Mouse (Mus musculus): ENCODE results near the gene Epb42. TPM values are rescaled to one million over a fixed set of nuclear protein-coding genes. Genes with fewer than 3 reads are reported as not detected.
"Not testable (repeated sequence)": the region's sequence is repeated elsewhere in the genome, so short reads cannot be mapped to it uniquely, and the experiment has no call there.

Epb42 gene
- polyA plus RNA-seq, 1 experiment from 2014 or later: 1.1 TPM

GRCm38 (mm10) chr2:121038851-121039250 is 2.0 kb upstream of the Epb42 start:
- ATAC-seq (ENCODE audit: insufficient number of reproducible peaks, insufficient read depth, low FRiP score, low read depth); H3K9me3 ChIP-seq (ENCODE audit: control insufficient read depth, low read length); H3K27me3 ChIP-seq (ENCODE audit: control insufficient read depth, insufficient read depth, low read length); H3K27ac ChIP-seq (replicated peaks in 1 of 2; ENCODE audit: control insufficient read depth in 1 of 2, insufficient read depth in 1 of 2, low read depth in 2 of 2, low read length in 2 of 2); H3K36me3 ChIP-seq (ENCODE audit: control insufficient read depth, insufficient read depth, low read length); H3K4me1 ChIP-seq (ENCODE audit: control insufficient read depth in 2 of 2, insufficient read depth in 2 of 2, low read length in 2 of 2); H3K4me3 ChIP-seq (ENCODE audit: control insufficient read depth in 1 of 2, insufficient read depth in 1 of 2, low read depth in 1 of 2, low read length in 2 of 2); H3K4me2 ChIP-seq (ENCODE audit: low read length); H3K9ac ChIP-seq (ENCODE audit: low read length): not testable (repeated sequence)
- WGBS: 79% methylated on average over 1 of the region's 1 CpGs

- no peak overlapping the region for H3K4me2 ChIP-seq (ENCODE audit: low read length)
- H3K9ac ChIP-seq (ENCODE audit: low read length): no peak overlapping the region
- H3K9me3 ChIP-seq (ENCODE audit: control insufficient read depth, low read length): peaks cover under 1% of the 10 kb centered on the region; the same call in 1 of the 2 replicates
- no peaks in the 10 kb centered on the region for H3K4me1 ChIP-seq (ENCODE audit: control insufficient read depth in 2 of 2, insufficient read depth in 2 of 2, low read length in 2 of 2)
- no peak overlapping the region for H3K27ac ChIP-seq (replicated peaks in 1 of 2; ENCODE audit: control insufficient read depth in 1 of 2, insufficient read depth in 1 of 2, low read depth in 2 of 2, low read length in 2 of 2)
- no peak for ATAC-seq (ENCODE audit: insufficient number of reproducible peaks, insufficient read depth, low FRiP score, low read depth)
- no peak overlapping the region for H3K4me3 ChIP-seq (ENCODE audit: control insufficient read depth in 1 of 2, insufficient read depth in 1 of 2, low read depth in 1 of 2, low read length in 2 of 2)
- WGBS: 70% methylated on average over 5 of the region's 5 CpGs
- H3K27me3 ChIP-seq (ENCODE audit: control insufficient read depth, insufficient read depth, low read length): 0 out of 2 replicates have a peak, but pooled peaks cover 8% of the 10 kb centered on the region
- H3K36me3 ChIP-seq (ENCODE audit: control insufficient read depth, insufficient read depth, low read length): peaks cover 2% of the 10 kb centered on the region
These were observed 14.0 kb downstream of the Epb42 start for GRCm38 (mm10) chr2:121022918-121023317.

DNA sequence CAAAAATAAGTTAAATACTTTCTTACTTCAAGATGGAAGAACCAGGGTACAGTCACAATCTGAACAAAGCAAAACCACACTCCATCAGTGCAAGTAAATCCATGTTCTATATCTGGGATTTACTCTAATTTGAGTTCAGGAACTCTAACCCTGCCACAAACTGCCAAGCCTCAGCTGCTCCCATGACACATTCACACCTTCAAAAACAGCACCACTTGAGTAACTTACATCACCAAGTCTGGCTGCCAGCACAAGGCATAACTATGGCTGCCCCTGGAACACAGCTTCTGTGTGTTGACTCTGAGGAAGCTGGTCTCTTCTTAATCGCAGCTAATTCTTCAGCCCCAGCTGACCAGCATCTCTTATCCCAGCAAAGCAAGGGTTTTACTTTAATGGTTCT is 19.7 kb downstream of the Epb42 start:
- H3K4me1 ChIP-seq (ENCODE audit: control insufficient read depth in 2 of 2, insufficient read depth in 2 of 2, low read length in 2 of 2): no peaks in the 10 kb centered on the region
- 71% methylated on average over 1 of the region's 1 CpGs for WGBS
- H3K9me3 ChIP-seq (ENCODE audit: control insufficient read depth, low read length): peaks cover 2% of the 10 kb centered on the region; the same call in 1 of the 2 replicates
- peaks cover 46% of the 10 kb centered on the region for H3K36me3 ChIP-seq (ENCODE audit: control insufficient read depth, insufficient read depth, low read length)
- H3K9ac ChIP-seq (ENCODE audit: low read length): no peak overlapping the region
- ATAC-seq (ENCODE audit: insufficient number of reproducible peaks, insufficient read depth, low FRiP score, low read depth): no peak
- 0 out of 4 replicates have a peak overlapping the region, but pooled peaks have one; percentile 2 to 12 for H3K27ac ChIP-seq (replicated peaks in 1 of 2; ENCODE audit: control insufficient read depth in 1 of 2, insufficient read depth in 1 of 2, low read depth in 2 of 2, low read length in 2 of 2)
- no peak overlapping the region for H3K4me3 ChIP-seq (ENCODE audit: control insufficient read depth in 1 of 2, insufficient read depth in 1 of 2, low read depth in 1 of 2, low read length in 2 of 2)
- no peak overlapping the region for H3K4me2 ChIP-seq (ENCODE audit: low read length)
- H3K27me3 ChIP-seq (ENCODE audit: control insufficient read depth, insufficient read depth, low read length): no peaks in the 10 kb centered on the region

DNA sequence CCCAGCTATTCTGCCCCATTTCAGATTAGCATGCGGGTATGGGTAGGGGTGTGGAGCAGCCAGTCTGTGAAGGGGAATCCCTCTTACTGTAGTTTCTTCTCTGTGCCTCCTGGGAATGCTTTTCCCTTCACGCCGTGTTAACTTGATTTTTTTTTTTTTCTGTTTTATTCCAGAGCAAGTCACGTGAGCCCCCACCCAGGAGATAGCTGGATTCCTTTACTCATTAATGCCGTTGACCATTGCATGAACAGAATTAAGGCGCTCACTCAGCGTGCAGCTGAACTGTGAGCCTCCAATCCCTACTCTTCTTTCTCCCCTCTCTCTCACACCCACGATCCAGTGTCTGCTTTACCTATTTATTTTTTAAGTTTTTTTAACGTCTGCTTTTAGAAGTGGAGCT is 20.6 kb downstream of the Epb42 start:
- H3K27me3 ChIP-seq (ENCODE audit: control insufficient read depth, insufficient read depth, low read length): no peaks in the 10 kb centered on the region
- no peak overlapping the region for H3K9ac ChIP-seq (ENCODE audit: low read length)
- H3K4me2 ChIP-seq (ENCODE audit: low read length): no peak overlapping the region
- 79% methylated on average over 9 of the region's 9 CpGs for WGBS
- H3K27ac ChIP-seq (replicated peaks in 1 of 2; ENCODE audit: control insufficient read depth in 1 of 2, insufficient read depth in 1 of 2, low read depth in 2 of 2, low read length in 2 of 2): no peak overlapping the region
- no peaks in the 10 kb centered on the region for H3K4me1 ChIP-seq (ENCODE audit: control insufficient read depth in 2 of 2, insufficient read depth in 2 of 2, low read length in 2 of 2)
- ATAC-seq (ENCODE audit: insufficient number of reproducible peaks, insufficient read depth, low FRiP score, low read depth): no peak
- no peak overlapping the region for H3K4me3 ChIP-seq (ENCODE audit: control insufficient read depth in 1 of 2, insufficient read depth in 1 of 2, low read depth in 1 of 2, low read length in 2 of 2)
- peaks cover 2% of the 10 kb centered on the region; the same call in 1 of the 2 replicates for H3K9me3 ChIP-seq (ENCODE audit: control insufficient read depth, low read length)
- H3K36me3 ChIP-seq (ENCODE audit: control insufficient read depth, insufficient read depth, low read length): peaks cover 54% of the 10 kb centered on the region

DNA sequence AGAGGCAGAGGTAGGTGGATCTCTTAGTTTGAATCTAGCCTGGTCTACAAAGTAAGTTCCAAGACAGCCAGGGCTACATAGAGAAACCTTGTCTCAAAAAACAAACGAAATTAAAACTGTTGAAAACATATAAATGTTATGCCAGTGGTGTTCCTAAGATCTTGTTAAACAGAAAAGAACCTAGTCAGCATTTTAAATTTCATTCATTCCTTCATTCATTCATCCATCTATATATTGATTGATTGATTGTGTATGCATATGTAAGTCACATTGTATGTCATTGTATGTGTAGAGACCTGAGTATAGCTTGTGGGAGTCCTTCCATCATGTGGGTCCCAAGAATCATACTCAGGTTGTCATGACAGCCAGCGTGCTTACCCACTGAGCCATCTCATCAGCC is 21.4 kb downstream of the Epb42 start:
- H3K4me3 ChIP-seq (ENCODE audit: control insufficient read depth in 1 of 2, insufficient read depth in 1 of 2, low read depth in 1 of 2, low read length in 2 of 2): no peak overlapping the region
- no peak overlapping the region for H3K4me2 ChIP-seq (ENCODE audit: low read length)
- peaks cover 54% of the 10 kb centered on the region for H3K36me3 ChIP-seq (ENCODE audit: control insufficient read depth, insufficient read depth, low read length)
- no peak overlapping the region for H3K27ac ChIP-seq (replicated peaks in 1 of 2; ENCODE audit: control insufficient read depth in 1 of 2, insufficient read depth in 1 of 2, low read depth in 2 of 2, low read length in 2 of 2)
- peaks cover 2% of the 10 kb centered on the region; the same call in 1 of the 2 replicates for H3K9me3 ChIP-seq (ENCODE audit: control insufficient read depth, low read length)
- H3K9ac ChIP-seq (ENCODE audit: low read length): no peak overlapping the region
- no peaks in the 10 kb centered on the region for H3K4me1 ChIP-seq (ENCODE audit: control insufficient read depth in 2 of 2, insufficient read depth in 2 of 2, low read length in 2 of 2)
- no peaks in the 10 kb centered on the region for H3K27me3 ChIP-seq (ENCODE audit: control insufficient read depth, insufficient read depth, low read length)
- ATAC-seq (ENCODE audit: insufficient number of reproducible peaks, insufficient read depth, low FRiP score, low read depth): no peak
- WGBS: 74% methylated on average over 2 of the region's 2 CpGs

GRCm38 (mm10) chr2:121012676-121013075 is 24.2 kb downstream of the Epb42 start:
- H3K9me3 ChIP-seq (ENCODE audit: control insufficient read depth, low read length): no peaks in the 10 kb centered on the region
- H3K27me3 ChIP-seq (ENCODE audit: control insufficient read depth, insufficient read depth, low read length): no peaks in the 10 kb centered on the region
- H3K36me3 ChIP-seq (ENCODE audit: control insufficient read depth, insufficient read depth, low read length): peaks cover 53% of the 10 kb centered on the region
- no peak overlapping the region for H3K27ac ChIP-seq (replicated peaks in 1 of 2; ENCODE audit: control insufficient read depth in 1 of 2, insufficient read depth in 1 of 2, low read depth in 2 of 2, low read length in 2 of 2)
- H3K4me3 ChIP-seq (ENCODE audit: control insufficient read depth in 1 of 2, insufficient read depth in 1 of 2, low read depth in 1 of 2, low read length in 2 of 2): no peak overlapping the region
- H3K4me1 ChIP-seq (ENCODE audit: control insufficient read depth in 2 of 2, insufficient read depth in 2 of 2, low read length in 2 of 2): peaks cover 2 to 5% of the 10 kb centered on the region in 2 experiments
- H3K9ac ChIP-seq (ENCODE audit: low read length): no peak overlapping the region
- H3K4me2 ChIP-seq (ENCODE audit: low read length): no peak overlapping the region
- no peak for ATAC-seq (ENCODE audit: insufficient number of reproducible peaks, insufficient read depth, low FRiP score, low read depth)
- WGBS: 85% methylated on average over 9 of the region's 9 CpGs

GRCm38 (mm10) chr2:121009071-121009677 is 27.7 kb downstream of the Epb42 start:
- Histone ChIP-seq H3K9ac (ENCODE audit: low read length) (peak overlapping the region; percentile 80), H3K27me3 (ENCODE audit: control insufficient read depth, insufficient read depth, low read length) (no peaks in the 10 kb centered on the region), H3K9me3 (ENCODE audit: control insufficient read depth, low read length) (no peaks in the 10 kb centered on the region), H3K36me3 (ENCODE audit: control insufficient read depth, insufficient read depth, low read length) (peaks cover 29% of the 10 kb centered on the region), H3K4me1 (ENCODE audit: control insufficient read depth in 2 of 2, insufficient read depth in 2 of 2, low read length in 2 of 2) (peaks cover 2 to 5% of the 10 kb centered on the region in 2 experiments), H3K4me3 (ENCODE audit: control insufficient read depth in 1 of 2, insufficient read depth in 1 of 2, low read depth in 1 of 2, low read length in 2 of 2) (peak overlapping the region; percentile 89 to 90), H3K4me2 (ENCODE audit: low read length) (peak overlapping the region; percentile 76), H3K27ac (replicated peaks in 1 of 2; ENCODE audit: control insufficient read depth in 1 of 2, insufficient read depth in 1 of 2, low read depth in 2 of 2, low read length in 2 of 2) (no peak overlapping the region)
- ATAC-seq (ENCODE audit: insufficient number of reproducible peaks, insufficient read depth, low FRiP score, low read depth): no peak
- WGBS: 20% methylated on average over 5 of the region's 5 CpGs

DNA sequence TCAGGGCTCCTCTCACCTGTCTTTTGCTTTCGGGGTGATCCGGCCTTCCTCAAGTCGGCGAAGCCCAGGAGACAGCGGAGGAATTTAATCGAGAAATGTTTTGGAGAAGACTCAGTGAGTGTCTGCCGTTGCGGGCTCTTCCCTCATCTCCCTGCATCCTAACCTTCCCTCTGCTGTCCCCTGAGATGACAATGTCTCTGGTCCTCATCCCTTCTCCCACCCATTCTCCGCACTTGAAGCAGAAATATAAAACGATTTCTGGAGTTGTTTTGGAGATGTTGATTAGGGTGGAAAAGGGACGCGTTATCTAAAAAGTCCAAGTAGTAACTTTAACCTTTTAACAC is 28.2 kb downstream of the Epb42 start:
- Histone ChIP-seq H3K27ac (replicated peaks in 1 of 2; ENCODE audit: control insufficient read depth in 1 of 2, insufficient read depth in 1 of 2, low read depth in 2 of 2, low read length in 2 of 2) (peak overlapping the region in 1 of 2 experiments; percentile 17; a peak in 1 of 4 replicates), H3K9me3 (ENCODE audit: control insufficient read depth, low read length) (no peaks in the 10 kb centered on the region), H3K27me3 (ENCODE audit: control insufficient read depth, insufficient read depth, low read length) (no peaks in the 10 kb centered on the region), H3K4me3 (ENCODE audit: control insufficient read depth in 1 of 2, insufficient read depth in 1 of 2, low read depth in 1 of 2, low read length in 2 of 2) (peak overlapping the region; percentile 89 to 90), H3K9ac (ENCODE audit: low read length) (peak overlapping the region; percentile 80), H3K4me2 (ENCODE audit: low read length) (peak overlapping the region; percentile 76), H3K36me3 (ENCODE audit: control insufficient read depth, insufficient read depth, low read length) (peaks cover 24% of the 10 kb centered on the region), H3K4me1 (ENCODE audit: control insufficient read depth in 2 of 2, insufficient read depth in 2 of 2, low read length in 2 of 2) (peaks cover 2 to 5% of the 10 kb centered on the region in 2 experiments)
- no peak for ATAC-seq (ENCODE audit: insufficient number of reproducible peaks, insufficient read depth, low FRiP score, low read depth)
- WGBS: 1% methylated on average over 12 of the region's 12 CpGs

All from heart, embryonic 14.5 days (tissue).